Comparison of ENCODE assay signal across 11 mouse cellular contexts in the genomic region with DNA sequence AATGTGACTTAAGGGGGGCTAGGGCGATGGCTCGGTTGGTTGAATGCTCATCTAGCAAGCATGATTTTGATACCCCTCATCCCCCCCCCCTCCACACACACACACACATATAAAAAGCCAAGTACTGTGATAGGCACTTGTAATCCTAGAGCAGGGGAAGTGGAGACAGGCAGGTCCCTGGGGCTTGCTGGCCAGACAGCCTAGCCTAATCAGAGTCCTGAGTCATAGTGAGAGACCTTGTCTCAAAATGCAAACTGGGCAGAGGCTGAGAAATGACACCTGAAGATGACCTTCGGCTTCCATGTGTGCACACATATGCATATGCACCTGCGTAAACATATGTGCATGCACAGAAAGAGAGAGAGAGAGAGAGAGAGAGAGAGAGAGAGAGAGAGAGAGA. TPM values are rescaled to one million over a fixed set of nuclear protein-coding genes. Genes with fewer than 3 reads are reported as not detected.
"Had no signal": no experiment of that assay in that cellular context is flagged by ENCODE, and none has a peak within 500 bp of the region (broad histone marks: within the 10 kb centered on the region; RNA-seq: fewer than 3 reads in every experiment).

No protein-coding gene starts in this region.

- H3K36me3 ChIP-seq: limb, embryonic 13.5 days had no signal

- H3K9ac ChIP-seq: limb, embryonic 13.5 days; liver, embryonic 14.5 days had no signal

- H3K4me1 ChIP-seq: limb, embryonic 13.5 days had no signal

- H3K9me3 ChIP-seq: limb, embryonic 13.5 days had no signal

- H3K4me3 ChIP-seq: limb, embryonic 13.5 days had no signal

- DNase-seq: kidney, adult 11 months; kidney, adult 9 months; left cerebral cortex, postnatal 4 days; lung, adult 18-20 months; lung, postnatal 36 days; right cerebral cortex, postnatal 14 days; thymus, adult 18-20 months; thymus, postnatal 14 days had no signal

- H3K4me2 ChIP-seq: limb, embryonic 13.5 days had no signal

- H3K27ac ChIP-seq: limb, embryonic 13.5 days; liver, embryonic 14.5 days had no signal

RNA-seq across cellular contexts. Expression of gene Cap2, which starts 45.2 kb away (rescaled TPM):
- polyA plus RNA-seq: liver, adult 2 months had no signal
